Comparison of ENCODE assay signal across 15 mouse cellular contexts in the genomic region with DNA sequence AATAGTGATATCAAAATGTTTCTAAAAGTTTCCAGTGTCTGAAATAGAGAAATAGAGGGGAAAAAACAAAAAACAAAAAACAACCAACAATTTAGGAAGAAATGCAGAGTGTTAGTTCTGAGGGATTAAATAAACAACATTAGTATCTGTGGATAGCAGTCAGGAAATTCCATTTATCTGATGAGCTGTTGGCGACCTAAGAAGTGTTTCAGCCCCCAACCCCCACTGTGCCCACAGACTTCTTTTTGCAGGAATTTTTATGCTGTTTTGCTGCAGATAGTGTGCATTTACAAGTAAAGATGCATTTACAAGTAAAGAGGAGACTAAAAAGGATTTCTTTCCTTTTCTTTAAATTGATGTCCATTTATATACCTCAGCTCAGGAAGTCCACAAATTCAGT.
DNase-seq lines count a peak whose midpoint lies in the region; ATAC-seq and TF ChIP-seq lines count a peak whose summit lies in the region.
"Had no signal": no experiment of that assay in that cellular context is flagged by ENCODE, and none has a peak within 500 bp of the region (broad histone marks: within the 10 kb centered on the region; RNA-seq: fewer than 3 reads in every experiment).

No protein-coding gene starts in this region.

- H3K4me1 ChIP-seq in heart, adult 2 months (ENCODE audit: control insufficient read depth, insufficient read depth, low read length): peaks cover 6% of the 10 kb centered on the region
- H3K4me1 ChIP-seq in liver, adult 2 months (ENCODE audit: control insufficient read depth, insufficient read depth, low read length): no peaks in the 10 kb centered on the region
- no peaks in the 10 kb centered on the region for H3K4me1 ChIP-seq in heart, embryonic 16.5 days (ENCODE audit: control insufficient read depth, insufficient read depth, low read length)
- peaks cover 17% of the 10 kb centered on the region for H3K4me1 ChIP-seq in stomach, embryonic 14.5 days (ENCODE audit: control insufficient read depth, insufficient read depth, low read length)

- H3K79me2 ChIP-seq in heart, adult 2 months (replicated peaks; ENCODE audit: control insufficient read depth, insufficient read depth, low read length): no peaks in the 10 kb centered on the region
- H3K79me2 ChIP-seq in liver, adult 2 months (ENCODE audit: control insufficient read depth, insufficient read depth, low read length): no peaks in the 10 kb centered on the region

- ATAC-seq in heart, embryonic 16.5 days (replicated peaks; ENCODE audit: extremely low read depth, insufficient read depth, low FRiP score): no peak
- ATAC-seq in stomach, embryonic 14.5 days (ENCODE audit: insufficient number of reproducible peaks, insufficient read depth, low FRiP score, low read depth): no peak
- no peak for ATAC-seq in megakaryocyte progenitor cell, adult 5-6 weeks (replicated peaks; ENCODE audit: poor library complexity)
- ATAC-seq: activated CD4-positive, CD25-positive, alpha-beta regulatory T cell, adult 4 months; intestine, postnatal 0 days had no signal

- no peak for DNase-seq in heart, adult 2 months
- DNase-seq in heart, adult 11 months: no peak
- peak; percentile 5 for DNase-seq in liver, adult 2 months (ENCODE audit: extremely low read depth, low read depth, low spot score)
- no peak for DNase-seq in liver
- DNase-seq in right cerebral cortex, postnatal 25 days: no peak
- DNase-seq: cerebellum, adult 11-12 months; left cerebral cortex, postnatal 4 days; right cerebral cortex, adult 18-20 months had no signal

- H3K4me3 ChIP-seq in heart, adult 2 months: peak overlapping the region; percentile 25; the same call in 1 of the 2 replicates
- H3K4me3 ChIP-seq in liver, adult 2 months (ENCODE audit: insufficient read depth, low read depth, low read length): no peak overlapping the region
- no peak overlapping the region for H3K4me3 ChIP-seq in heart, embryonic 16.5 days (ENCODE audit: low read length)
- no peak overlapping the region for H3K4me3 ChIP-seq in stomach, embryonic 14.5 days (ENCODE audit: low read depth, low read length)
- H3K4me3 ChIP-seq: forebrain, embryonic 12.5 days; hindbrain, embryonic 10.5 days had no signal

- H3K9me3 ChIP-seq in heart, embryonic 16.5 days (replicated peaks; ENCODE audit: control insufficient read depth, low read length): no peaks in the 10 kb centered on the region
- no peaks in the 10 kb centered on the region for H3K9me3 ChIP-seq in stomach, embryonic 14.5 days (ENCODE audit: control insufficient read depth, low read depth, low read length)
- H3K9me3 ChIP-seq: forebrain, embryonic 12.5 days; hindbrain, embryonic 10.5 days had no signal

- WGBS in heart, adult 2 months: 23% methylated on average over 1 of the region's 1 CpGs
- 33% methylated on average over 1 of the region's 1 CpGs for WGBS in liver, adult 2 months
- WGBS in heart, embryonic 16.5 days: 25% methylated on average over 1 of the region's 1 CpGs
- WGBS in stomach, embryonic 14.5 days: 42% methylated on average over 1 of the region's 1 CpGs

- H3K4me2 ChIP-seq in heart, embryonic 16.5 days (ENCODE audit: low read depth, low read length): peak overlapping the region; percentile 42
- H3K4me2 ChIP-seq in stomach, embryonic 14.5 days (replicated peaks; ENCODE audit: low read depth, low read length): peak overlapping the region; percentile 34; the same call in 1 of the 2 replicates
- H3K4me2 ChIP-seq: forebrain, embryonic 12.5 days had no signal

- intact Hi-C loops in heart, adult 2 months (cut with DNase I): loop anchor here (10.0 kb wide), 3 partner anchors 91 to 409 kb away; no protein-coding TSS in a partner anchor

- H3K36me3 ChIP-seq in heart, adult 2 months (ENCODE audit: control insufficient read depth, insufficient read depth, low read length): no peaks in the 10 kb centered on the region; the same call in none of the 2 replicates
- H3K36me3 ChIP-seq in liver, adult 2 months (ENCODE audit: control insufficient read depth, insufficient read depth, low read length): no peaks in the 10 kb centered on the region
- H3K36me3 ChIP-seq in heart, embryonic 16.5 days (ENCODE audit: control insufficient read depth, insufficient read depth): no peaks in the 10 kb centered on the region
- no peaks in the 10 kb centered on the region for H3K36me3 ChIP-seq in stomach, embryonic 14.5 days (ENCODE audit: control insufficient read depth, insufficient read depth, low read length)
- H3K36me3 ChIP-seq: forebrain, embryonic 12.5 days; hindbrain, embryonic 10.5 days had no signal

- no peaks in the 10 kb centered on the region for H3K27me3 ChIP-seq in heart, adult 2 months (ENCODE audit: control insufficient read depth, insufficient read depth, low read length)
- H3K27me3 ChIP-seq in liver, adult 2 months (ENCODE audit: control insufficient read depth, insufficient read depth, low read length): no peaks in the 10 kb centered on the region
- no peaks in the 10 kb centered on the region for H3K27me3 ChIP-seq in heart, embryonic 16.5 days (ENCODE audit: control insufficient read depth, insufficient read depth, low read length)
- no peaks in the 10 kb centered on the region for H3K27me3 ChIP-seq in stomach, embryonic 14.5 days (ENCODE audit: control insufficient read depth, insufficient read depth, low read length)
- H3K27me3 ChIP-seq: forebrain, embryonic 12.5 days had no signal

- TF ChIP-seq POLR2A in heart, adult 2 months (IDR thresholded peaks at IDR 0.05; ENCODE audit: insufficient read depth, low read depth, low read length): no peak
- no peak for TF ChIP-seq POLR2A in liver, adult 2 months (IDR thresholded peaks at IDR 0.05; ENCODE audit: extremely low read depth, insufficient read depth, low read length)

- no peak for TF ChIP-seq CTCF in heart, adult 2 months (IDR thresholded peaks at IDR 0.05)
- no peak for TF ChIP-seq CTCF in liver, adult 2 months (IDR thresholded peaks at IDR 0.05; ENCODE audit: low read depth, low read length)

- peak overlapping the region; percentile 72 for H3K27ac ChIP-seq in heart, adult 2 months
- no peak overlapping the region for H3K27ac ChIP-seq in liver, adult 2 months (replicated peaks; ENCODE audit: insufficient read depth, low read depth, low read length)
- H3K27ac ChIP-seq in heart, embryonic 16.5 days (ENCODE audit: low read length): peak overlapping the region; percentile 60
- H3K27ac ChIP-seq in stomach, embryonic 14.5 days (ENCODE audit: low read length): no peak overlapping the region
- H3K27ac ChIP-seq: forebrain, embryonic 12.5 days had no signal

- no peak overlapping the region for H3K9ac ChIP-seq in heart, adult 2 months (ENCODE audit: low read depth, low read length)
- no peak overlapping the region for H3K9ac ChIP-seq in liver, adult 2 months (ENCODE audit: low read depth, low read length)
- no peak overlapping the region for H3K9ac ChIP-seq in heart, embryonic 16.5 days (ENCODE audit: low read length)
- H3K9ac ChIP-seq in stomach, embryonic 14.5 days (replicated peaks; ENCODE audit: low read depth, low read length): no peak overlapping the region
- H3K9ac ChIP-seq: forebrain, embryonic 12.5 days had no signal

- no peak for TF ChIP-seq EP300 in heart, adult 2 months (IDR thresholded peaks at IDR 0.05; ENCODE audit: insufficient read depth, low read depth, low read length)

Comparison
In these comparisons a context has a peak if more than half of its experiments do, and no peak if none do; other contexts are left out.
1. H3K27ac ChIP-seq: peak in heart, adult 2 months (single experiment) and heart, embryonic 16.5 days (single experiment); none in liver, adult 2 months (single experiment) and stomach, embryonic 14.5 days (single experiment).